Comparison of ENCODE assay signal across 17 mouse cellular contexts in genomic region chr4:104597490-104598465, GRCm38 (mm10).
DNase-seq lines count a peak whose midpoint lies in the region; ATAC-seq and TF ChIP-seq lines count a peak whose summit lies in the region.
"Had no signal": no experiment of that assay in that cellular context is flagged by ENCODE, and none has a peak within 500 bp of the region (broad histone marks: within the 10 kb centered on the region; RNA-seq: fewer than 3 reads in every experiment).

No protein-coding gene starts in this region.

- WGBS in kidney, adult 2 months: 49% methylated on average over 6 of the region's 6 CpGs
- WGBS in kidney, embryonic 15.5 days: 67% methylated on average over 6 of the region's 6 CpGs
- 57% methylated on average over 6 of the region's 6 CpGs for WGBS in lung, postnatal 0 days

- H3K9ac ChIP-seq in kidney, embryonic 15.5 days: no peak overlapping the region
- no peak overlapping the region for H3K9ac ChIP-seq in lung, postnatal 0 days (replicated peaks; ENCODE audit: low read depth)
- H3K9ac ChIP-seq: hindbrain, embryonic 15.5 days; liver, embryonic 14.5 days; neural tube, embryonic 15.5 days had no signal

- H3K4me3 ChIP-seq in kidney, adult 2 months (ENCODE audit: insufficient read depth, low read depth, low read length): no peak overlapping the region
- no peak overlapping the region for H3K4me3 ChIP-seq in kidney, embryonic 15.5 days (replicated peaks)
- H3K4me3 ChIP-seq in lung, postnatal 0 days (ENCODE audit: low read depth, low read length): no peak overlapping the region
- H3K4me3 ChIP-seq: hindbrain, embryonic 15.5 days; neural tube, embryonic 15.5 days had no signal

- H3K27ac ChIP-seq in kidney, adult 2 months (ENCODE audit: insufficient read depth, low read depth, low read length): no peak overlapping the region
- no peak overlapping the region for H3K27ac ChIP-seq in kidney, embryonic 15.5 days
- peak overlapping the region; percentile 32; the same call in 1 of the 2 replicates for H3K27ac ChIP-seq in lung, postnatal 0 days (ENCODE audit: low read length)
- H3K27ac ChIP-seq: hindbrain, embryonic 15.5 days; liver, embryonic 14.5 days; neural tube, embryonic 15.5 days had no signal

- H3K27me3 ChIP-seq in kidney, adult 2 months (replicated peaks; ENCODE audit: control insufficient read depth, insufficient read depth, low read length): no peaks in the 10 kb centered on the region
- no peaks in the 10 kb centered on the region for H3K27me3 ChIP-seq in kidney, embryonic 15.5 days
- no peaks in the 10 kb centered on the region for H3K27me3 ChIP-seq in lung, postnatal 0 days (replicated peaks; ENCODE audit: insufficient read depth, low read length)
- H3K27me3 ChIP-seq: hindbrain, embryonic 15.5 days; neural tube, embryonic 15.5 days had no signal

- no peak overlapping the region for H3K4me2 ChIP-seq in kidney, embryonic 15.5 days
- no peak overlapping the region for H3K4me2 ChIP-seq in lung, postnatal 0 days (replicated peaks; ENCODE audit: low read depth, low read length)
- H3K4me2 ChIP-seq: hindbrain, embryonic 15.5 days; neural tube, embryonic 15.5 days had no signal

- 0 out of 2 replicates have a peak, but pooled peaks have one; percentile 19 for TF ChIP-seq EP300 in lung, postnatal 0 days (IDR thresholded peaks at IDR 0.05)

- H3K4me1 ChIP-seq in kidney, adult 2 months (ENCODE audit: control insufficient read depth, insufficient read depth, low read length): no peaks in the 10 kb centered on the region
- no peaks in the 10 kb centered on the region for H3K4me1 ChIP-seq in kidney, embryonic 15.5 days
- no peaks in the 10 kb centered on the region for H3K4me1 ChIP-seq in lung, postnatal 0 days (ENCODE audit: insufficient read depth, low read depth, low read length)
- H3K4me1 ChIP-seq: hindbrain, embryonic 15.5 days; neural tube, embryonic 15.5 days had no signal

- no peaks in the 10 kb centered on the region for H3K9me3 ChIP-seq in kidney, embryonic 15.5 days (replicated peaks)
- no peaks in the 10 kb centered on the region for H3K9me3 ChIP-seq in lung, postnatal 0 days (ENCODE audit: low read length)
- H3K9me3 ChIP-seq: hindbrain, embryonic 15.5 days; neural tube, embryonic 15.5 days had no signal

- TF ChIP-seq POLR2A in kidney, adult 2 months (IDR thresholded peaks at IDR 0.05; ENCODE audit: low read depth, low read length): no peak

- no peaks in the 10 kb centered on the region for H3K36me3 ChIP-seq in kidney, adult 2 months (ENCODE audit: control insufficient read depth, insufficient read depth, low read length)
- H3K36me3 ChIP-seq in kidney, embryonic 15.5 days: no peaks in the 10 kb centered on the region
- H3K36me3 ChIP-seq in lung, postnatal 0 days (ENCODE audit: insufficient read depth, low read length): no peaks in the 10 kb centered on the region
- H3K36me3 ChIP-seq: hindbrain, embryonic 15.5 days; neural tube, embryonic 15.5 days had no signal

- DNase-seq in kidney, adult 2 months: peak; percentile 24
- DNase-seq in right cerebral cortex, adult 18-20 months: peak; percentile 37
- DNase-seq in right cerebral cortex, postnatal 4 days: no peak
- DNase-seq in lung, postnatal 0 days (ENCODE audit: low spot score): peak; percentile 81
- DNase-seq in ovary, postnatal 10 days (ENCODE audit: low spot score): no peak
- DNase-seq in layer of hippocampus, postnatal 25 days (ENCODE audit: extremely low spot score in 1 of 2, low spot score in 1 of 2): no peak
- no peak for DNase-seq in thymus, postnatal 36 days
- DNase-seq: cerebellum, adult 11-12 months; gastrocnemius, postnatal 14 days; left cerebral cortex, postnatal 4 days; right cerebral cortex, postnatal 14 days; thymus, adult 18-20 months had no signal

- no peak for TF ChIP-seq CTCF in kidney, adult 2 months (conservative IDR thresholded peaks at IDR 0.05; ENCODE audit: insufficient read depth, insufficient read length, low read depth, low read length)
- TF ChIP-seq CTCF in lung, postnatal 0 days (IDR thresholded peaks at IDR 0.05): no peak

- no peak for ATAC-seq in kidney, embryonic 15.5 days (replicated peaks; ENCODE audit: low FRiP score)
- peak; percentile 86 for ATAC-seq in lung, postnatal 0 days
- ATAC-seq: forebrain, embryonic 16.5 days had no signal

Comparison
In these comparisons a context has a peak if more than half of its experiments do, and no peak if none do; other contexts are left out.
1. DNase-seq: peak in kidney, adult 2 months (single experiment), right cerebral cortex, adult 18-20 months (single experiment) and lung, postnatal 0 days (single experiment); none in right cerebral cortex, postnatal 4 days (single experiment), ovary, postnatal 10 days (single experiment), layer of hippocampus, postnatal 25 days (0 of 2) and thymus, postnatal 36 days (0 of 2).